Mouse (Mus musculus) spleen, embryonic (tissue): ENCODE data around the gene Cacna2d1.

Experiments used
- CTCF ChIA-PET: fragments of 350-600 bp; sonication (Branson Sonifier 250); formaldehyde crosslinking; loops from one replicate; lab custom pipeline; 2022; lab: Charles Lee

Cacna2d1 gene

DNA sequence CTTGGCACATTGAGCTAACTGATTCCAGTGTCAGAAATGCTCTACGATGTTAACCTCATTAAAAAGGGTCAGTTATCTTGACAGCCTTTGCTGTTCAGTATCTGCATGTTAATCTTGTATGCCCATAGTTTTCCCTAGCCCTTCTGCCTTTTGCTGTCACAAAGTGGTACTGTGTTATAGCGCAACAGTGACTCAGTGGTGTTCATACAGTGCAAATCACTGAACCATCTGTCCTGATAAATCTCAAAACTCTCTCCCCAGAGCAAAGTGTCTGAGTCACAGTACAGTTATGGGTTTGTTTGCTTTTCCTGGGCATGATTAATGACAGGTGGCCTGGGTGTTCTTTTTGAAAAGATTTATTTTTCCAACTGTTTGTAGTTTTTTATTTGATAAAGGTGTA, 122.3 kb downstream of the Cacna2d1 start:
- CTCF ChIA-PET: no interaction called here

DNA sequence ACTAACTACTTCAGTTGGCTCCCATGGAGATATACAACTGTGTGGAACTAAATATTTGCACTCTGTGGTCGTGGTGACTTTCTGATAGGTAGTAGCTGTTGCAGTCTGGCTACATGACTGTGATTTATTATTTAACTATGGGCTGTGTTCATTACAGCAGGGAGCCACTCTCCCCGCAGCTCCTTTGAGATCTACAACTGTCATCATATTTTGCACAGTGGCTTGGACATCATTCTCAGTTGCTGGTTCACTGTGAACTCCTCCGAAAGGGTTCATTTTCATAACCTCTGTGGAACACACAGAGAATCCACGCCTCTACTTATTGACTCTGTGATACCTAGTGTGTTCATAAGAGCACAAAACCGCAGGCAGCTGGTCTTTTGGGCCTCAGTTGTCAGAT, 128.3 kb downstream of the Cacna2d1 start:
- CTCF ChIA-PET: no interaction called here

DNA sequence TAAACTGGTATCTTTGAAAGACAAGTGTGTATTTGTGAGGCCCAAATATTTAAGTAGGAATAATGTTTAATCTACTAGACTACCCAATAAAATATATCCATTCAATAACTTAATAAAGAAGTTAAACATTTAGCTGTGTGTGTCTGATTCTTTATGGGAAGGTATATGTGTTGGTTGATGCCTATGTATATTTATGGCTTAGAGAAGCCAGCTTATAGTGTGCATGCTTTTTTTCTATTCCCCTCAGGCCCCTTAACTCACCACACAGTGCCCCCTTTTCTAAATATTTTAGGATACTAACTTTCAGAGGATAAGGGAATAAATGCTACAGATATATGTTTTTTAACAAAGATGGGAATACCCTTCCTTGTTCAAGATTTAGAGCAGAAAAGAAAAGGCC, 128.8 kb downstream of the Cacna2d1 start:
- CTCF ChIA-PET: no interaction called here

DNA sequence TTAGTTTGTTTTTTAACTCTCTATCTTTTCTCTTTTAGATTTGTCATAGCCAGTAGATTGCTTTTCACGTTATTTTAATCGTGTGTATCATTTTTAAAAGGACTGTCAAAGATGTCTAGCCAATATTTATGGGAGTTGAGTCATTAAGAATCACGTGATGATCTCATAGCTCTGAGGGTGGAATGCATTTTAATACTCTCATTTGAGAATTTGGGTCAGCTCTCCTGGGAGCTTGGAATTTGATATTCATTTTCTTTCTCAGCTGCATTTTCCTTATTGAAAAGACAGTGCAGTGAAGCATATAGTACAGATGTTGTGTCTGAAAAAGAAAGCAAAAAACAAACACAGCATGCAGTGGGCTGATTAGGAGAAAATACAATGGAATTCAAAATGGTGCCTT, 129.5 kb downstream of the Cacna2d1 start:
- CTCF ChIA-PET: no interaction called here

DNA sequence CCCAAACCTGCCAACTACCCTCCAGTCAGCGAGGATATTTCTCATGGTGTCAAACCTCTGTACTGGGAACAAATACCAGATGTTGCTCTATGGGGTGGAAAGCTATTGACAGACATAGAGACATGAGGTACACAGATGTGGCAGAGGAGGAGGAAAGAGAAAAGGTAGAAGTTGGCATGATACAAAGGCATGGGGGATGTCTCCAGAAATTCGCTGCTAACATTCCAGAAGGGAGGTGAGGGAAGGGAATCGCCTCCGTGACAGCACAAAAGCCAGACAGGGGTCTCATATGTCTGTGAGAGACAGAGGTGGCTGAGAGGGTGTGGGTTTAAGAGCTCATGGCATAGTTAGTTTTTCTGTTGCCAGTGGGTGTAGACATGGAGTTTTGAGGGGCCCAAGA, 131.3 kb downstream of the Cacna2d1 start:
- CTCF ChIA-PET: no interaction called here

DNA sequence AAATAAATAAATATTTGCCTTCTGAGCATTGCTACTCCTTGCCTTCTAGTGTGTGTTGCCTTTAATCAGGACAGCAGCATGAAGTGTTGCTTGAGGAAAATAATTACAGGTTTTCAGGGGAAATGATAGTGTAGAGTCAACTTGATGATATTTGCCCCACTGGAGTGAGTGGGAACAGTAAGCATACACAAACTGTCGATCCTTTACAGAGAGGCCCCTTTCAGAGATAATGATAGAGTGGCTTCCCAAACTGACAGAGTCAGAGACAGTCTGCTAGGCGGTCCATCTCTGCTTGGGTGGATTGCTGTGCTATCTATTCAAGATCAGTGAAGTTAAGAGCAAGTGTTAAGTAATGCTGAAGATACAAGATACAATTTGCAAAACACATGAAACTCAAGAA, 147.8 kb downstream of the Cacna2d1 start:
- CTCF ChIA-PET: no interaction called here

DNA sequence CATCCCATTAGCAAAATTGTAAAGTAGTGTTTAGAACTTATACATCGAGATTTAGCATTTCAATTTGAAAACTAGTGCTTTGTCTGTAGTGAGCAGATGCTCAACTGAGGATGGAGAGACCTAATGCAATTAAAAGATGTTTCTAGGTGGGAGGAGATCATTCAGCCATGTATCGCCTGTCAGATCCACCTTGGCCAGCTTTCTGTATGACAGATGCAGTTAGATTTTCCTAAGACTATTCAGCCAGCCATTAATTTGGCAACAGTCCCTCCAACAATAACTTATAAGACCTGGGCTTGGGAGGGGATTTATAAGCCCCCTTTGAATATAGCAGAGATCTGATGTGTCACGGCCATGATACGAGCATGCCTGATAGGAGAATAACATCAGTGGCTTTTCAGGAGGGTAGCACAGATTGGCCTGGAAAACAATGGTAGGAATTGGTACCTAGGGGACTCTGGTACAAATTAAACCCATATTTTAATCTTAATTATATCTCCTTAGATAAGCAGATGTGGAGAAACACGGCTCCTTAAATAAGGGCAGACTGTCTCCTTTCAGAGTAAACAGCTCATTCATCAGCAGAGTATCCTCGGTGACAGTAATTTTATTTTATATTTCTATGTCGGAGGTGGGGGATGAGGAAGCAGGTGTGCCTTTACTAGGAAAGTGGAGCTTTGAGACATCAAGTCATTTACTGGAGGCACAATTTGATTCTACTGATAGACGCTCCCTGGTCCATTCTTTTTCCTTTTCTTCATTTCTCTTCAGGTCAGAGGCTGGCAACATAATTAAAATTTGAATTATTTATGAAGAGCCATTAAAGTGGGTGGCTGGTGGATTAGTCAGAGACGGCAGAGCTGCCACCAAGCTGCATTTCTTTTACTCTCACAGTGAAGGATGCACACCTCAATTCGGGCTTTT, 152.8 kb downstream of the Cacna2d1 start:
- CTCF ChIA-PET: no interaction called here

DNA sequence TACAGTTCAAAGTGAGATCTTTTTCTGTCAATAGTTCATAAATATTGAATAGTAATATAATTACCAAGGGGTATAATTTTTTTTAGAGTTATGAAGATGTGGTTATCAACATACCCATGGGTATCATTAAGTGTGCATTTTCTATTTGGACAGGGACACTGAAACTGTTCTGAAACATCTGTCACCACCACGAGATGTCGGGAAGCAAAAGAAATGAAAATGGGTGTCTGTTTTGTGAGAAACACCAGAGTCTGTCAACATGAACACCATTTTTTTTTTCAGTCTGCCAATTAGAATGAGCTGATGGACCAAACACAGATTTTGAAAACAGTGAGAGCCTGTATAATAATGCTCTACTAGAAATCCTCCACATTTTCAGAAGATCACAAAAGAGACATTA, 153.5 kb downstream of the Cacna2d1 start:
- CTCF ChIA-PET: no interaction called here

DNA sequence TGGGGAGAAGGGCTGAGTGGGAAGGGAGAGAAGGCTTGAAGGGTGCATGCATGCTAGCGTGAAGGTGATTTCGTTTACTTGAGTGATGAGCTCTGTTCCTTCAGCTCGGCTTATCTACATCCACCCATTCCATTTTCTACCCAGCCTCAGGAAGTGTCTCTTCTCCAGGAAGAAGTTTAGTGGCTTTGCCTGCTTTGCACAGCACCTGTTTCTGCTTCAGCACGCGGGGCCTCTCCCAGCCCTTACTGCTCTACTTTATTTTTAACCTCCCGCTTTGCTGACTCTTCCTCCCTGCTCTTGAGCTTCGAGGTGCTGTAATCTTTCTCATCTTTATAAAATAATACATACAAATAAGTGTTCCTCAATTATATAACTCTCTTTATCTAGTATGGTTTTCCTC, 158.0 kb downstream of the Cacna2d1 start:
- CTCF ChIA-PET: no interaction called here

DNA sequence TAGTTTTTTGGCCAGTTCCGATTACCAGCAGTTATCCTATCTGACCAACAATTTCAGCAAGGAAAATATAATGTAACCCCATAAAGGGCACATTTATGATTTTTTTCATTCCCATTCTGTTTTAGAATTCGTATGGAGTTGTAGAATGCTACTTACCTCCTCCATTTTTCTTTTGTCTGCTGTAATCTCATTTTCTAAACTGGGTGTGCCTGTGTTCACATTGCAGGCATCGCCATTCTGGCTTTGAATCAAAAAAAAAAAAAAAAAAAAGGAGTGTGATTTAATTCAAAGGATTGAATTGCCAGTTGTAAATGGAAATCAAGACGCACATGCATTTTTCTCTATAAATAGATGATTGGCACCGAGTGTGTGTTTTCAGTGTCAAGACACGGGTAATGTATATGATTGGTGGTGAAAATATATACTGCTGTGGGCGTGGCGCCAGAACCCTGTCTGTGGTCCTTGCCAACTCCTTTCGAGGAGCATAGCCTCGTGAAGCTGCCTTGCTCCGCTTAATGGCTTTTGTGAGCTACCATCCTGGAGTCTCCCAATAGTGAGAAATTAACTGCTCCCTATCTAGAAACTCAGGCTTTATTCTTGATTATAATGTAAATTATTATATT, 158.7 kb downstream of the Cacna2d1 start:
- CTCF ChIA-PET: no interaction called here

DNA sequence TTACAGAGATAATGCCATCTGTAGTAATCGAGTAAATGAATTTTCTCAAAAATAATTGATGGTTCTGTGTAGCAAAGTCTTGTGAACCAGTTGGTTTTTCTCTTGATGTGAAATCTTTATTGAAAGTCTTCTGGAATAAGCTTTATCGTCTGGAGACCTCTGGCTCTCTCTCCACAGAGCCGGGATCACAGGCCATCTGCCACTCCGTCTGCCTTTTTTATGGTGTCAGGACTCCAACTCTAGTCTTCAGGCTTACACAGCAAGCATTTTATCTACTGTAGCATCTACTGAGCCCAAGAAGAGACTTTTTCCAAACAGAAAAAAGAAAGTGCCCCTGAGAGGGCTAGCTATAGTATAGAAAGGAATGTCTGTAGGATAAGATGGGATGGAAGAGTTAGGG, 160.9 kb downstream of the Cacna2d1 start:
- CTCF ChIA-PET: no interaction called here

DNA sequence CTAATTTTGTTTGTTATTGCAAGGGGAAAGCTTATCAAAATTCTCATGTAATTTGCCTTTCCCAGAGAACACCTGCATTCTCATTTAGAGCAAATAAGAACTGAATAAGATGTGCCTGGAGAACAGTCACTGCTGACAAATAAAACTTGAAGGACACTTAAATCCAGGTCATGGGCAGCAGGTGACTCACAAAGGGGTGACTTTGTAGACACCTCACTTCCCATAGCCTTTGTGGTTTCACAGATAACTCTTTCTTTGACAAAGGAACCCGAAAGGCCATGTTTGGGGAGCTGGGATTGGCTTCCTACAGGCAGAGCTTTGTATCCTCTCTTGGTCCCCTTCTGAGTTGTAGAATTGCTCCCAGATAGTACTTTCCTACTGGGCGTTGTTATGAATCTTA, 164.3 kb downstream of the Cacna2d1 start:
- CTCF ChIA-PET: no interaction called here

DNA sequence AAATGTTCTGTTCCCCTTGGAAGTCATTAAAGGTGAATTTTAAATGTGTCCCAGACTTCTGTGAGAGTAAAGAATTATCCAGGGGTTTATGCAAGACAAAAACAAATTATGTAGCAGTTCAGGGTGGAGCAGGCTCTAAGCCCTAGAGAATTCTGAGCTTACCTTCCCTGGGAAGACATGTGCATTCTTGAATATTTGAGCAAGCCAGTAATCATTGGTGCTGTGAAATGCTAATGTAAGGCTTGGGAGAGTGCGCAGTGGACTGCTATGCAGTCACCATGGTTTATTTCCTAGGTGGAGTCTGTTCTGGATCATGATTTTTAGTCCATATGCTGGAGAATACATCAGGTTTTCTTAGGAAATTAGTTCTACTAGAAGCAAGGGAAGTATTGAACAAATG, 167.3 kb downstream of the Cacna2d1 start:
- CTCF ChIA-PET: no interaction called here

DNA sequence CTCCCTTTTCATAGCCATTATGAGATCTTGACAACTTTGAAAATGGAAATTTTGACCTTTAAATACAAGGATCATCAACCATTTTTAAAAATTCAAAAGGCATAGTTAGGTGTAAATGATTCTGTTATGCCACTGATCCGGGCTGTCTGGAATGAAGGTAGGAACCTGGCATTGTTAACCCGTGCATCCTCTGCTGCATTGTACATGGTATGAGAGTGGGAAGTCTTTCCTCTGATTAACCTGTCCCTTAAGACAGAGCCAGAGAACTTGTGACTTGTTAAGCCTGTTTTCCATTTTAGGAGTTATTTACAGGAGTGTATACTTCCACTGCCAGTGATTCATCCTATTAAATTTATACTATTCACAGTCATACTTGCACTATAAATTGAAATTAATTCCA, 171.2 kb downstream of the Cacna2d1 start:
- CTCF ChIA-PET: no interaction called here

DNA sequence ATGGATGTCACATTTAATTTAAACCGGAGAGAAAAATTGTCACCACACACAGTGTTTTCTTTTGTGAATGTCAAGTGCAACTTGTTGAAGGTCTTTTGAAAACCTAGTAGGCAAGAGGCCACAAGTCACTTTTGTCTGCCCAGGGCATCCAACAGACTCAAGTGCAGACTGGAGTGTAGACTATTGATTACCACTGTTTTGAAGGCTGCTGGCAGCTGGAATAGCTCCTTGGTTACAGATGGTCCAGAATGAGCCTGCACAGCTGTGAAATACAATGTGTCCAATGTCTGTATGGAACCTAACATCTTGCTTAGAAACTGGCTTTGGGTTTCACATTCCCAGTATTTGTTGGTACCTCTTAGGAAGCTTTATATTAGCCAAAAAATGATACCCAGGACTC, 176.2 kb downstream of the Cacna2d1 start:
- CTCF ChIA-PET: no interaction called here

DNA sequence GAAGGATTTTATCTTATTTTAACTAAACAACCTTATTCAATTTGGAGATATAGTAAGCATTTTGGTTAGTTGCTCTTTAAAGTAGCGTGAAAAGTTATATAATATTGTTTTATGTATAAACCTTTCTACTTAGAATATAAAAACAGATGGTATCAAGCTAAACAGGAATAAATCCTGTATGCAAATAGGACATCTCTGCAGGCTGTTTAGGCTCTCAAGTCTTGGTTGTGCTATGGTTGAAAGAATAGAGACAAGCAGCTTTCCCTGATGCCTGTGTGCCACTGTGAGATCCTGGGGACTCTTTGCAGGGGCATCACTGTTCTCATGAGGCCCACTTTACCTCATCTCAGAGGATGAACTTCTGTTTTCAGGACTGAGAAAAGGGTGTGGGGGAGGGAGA, 179.4 kb downstream of the Cacna2d1 start:
- CTCF ChIA-PET: no interaction called here

DNA sequence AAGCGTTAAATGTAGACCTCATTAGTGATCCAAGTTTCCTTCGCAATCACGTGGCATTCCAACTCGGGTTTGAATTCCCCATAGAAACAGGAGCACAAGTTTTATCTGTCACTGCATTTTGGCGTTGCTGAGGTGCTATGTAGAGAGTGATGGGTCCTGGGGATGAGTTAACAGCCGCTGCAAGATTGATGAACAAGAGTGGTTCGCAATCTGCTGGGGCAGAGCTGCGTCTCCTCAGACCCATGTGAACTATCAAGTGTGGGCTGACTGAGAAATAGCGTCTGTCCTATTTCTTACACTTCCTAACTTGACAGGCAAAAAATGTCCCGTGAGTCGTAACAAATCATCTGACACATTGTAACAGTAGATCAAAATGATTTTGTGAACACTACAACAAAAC, 186.8 kb downstream of the Cacna2d1 start:
- CTCF ChIA-PET: interaction anchor here (0.6 kb wide), 1 partner anchor 203 kb away, joined by 3 read pairs; no protein-coding TSS in a partner anchor

DNA sequence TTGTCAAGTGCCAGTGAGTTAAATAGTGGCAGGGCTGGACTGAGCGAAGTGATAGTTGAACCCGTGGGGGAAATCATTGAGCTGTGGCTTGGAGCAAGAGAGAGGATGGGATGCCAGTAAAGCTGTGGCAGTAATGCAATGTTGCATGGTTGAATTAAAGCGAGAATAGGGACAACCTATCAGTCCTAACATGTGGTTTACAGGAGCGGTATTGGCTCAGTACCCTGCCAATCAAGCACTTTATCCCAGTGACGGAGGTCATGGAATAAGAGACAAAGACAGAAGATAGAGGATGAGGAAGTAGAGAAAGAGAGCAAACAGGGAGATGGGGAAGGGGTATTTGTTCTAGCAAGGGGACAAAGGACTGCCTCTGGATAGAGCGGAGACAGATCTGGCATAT, 187.6 kb downstream of the Cacna2d1 start:
- CTCF ChIA-PET: no interaction called here

DNA sequence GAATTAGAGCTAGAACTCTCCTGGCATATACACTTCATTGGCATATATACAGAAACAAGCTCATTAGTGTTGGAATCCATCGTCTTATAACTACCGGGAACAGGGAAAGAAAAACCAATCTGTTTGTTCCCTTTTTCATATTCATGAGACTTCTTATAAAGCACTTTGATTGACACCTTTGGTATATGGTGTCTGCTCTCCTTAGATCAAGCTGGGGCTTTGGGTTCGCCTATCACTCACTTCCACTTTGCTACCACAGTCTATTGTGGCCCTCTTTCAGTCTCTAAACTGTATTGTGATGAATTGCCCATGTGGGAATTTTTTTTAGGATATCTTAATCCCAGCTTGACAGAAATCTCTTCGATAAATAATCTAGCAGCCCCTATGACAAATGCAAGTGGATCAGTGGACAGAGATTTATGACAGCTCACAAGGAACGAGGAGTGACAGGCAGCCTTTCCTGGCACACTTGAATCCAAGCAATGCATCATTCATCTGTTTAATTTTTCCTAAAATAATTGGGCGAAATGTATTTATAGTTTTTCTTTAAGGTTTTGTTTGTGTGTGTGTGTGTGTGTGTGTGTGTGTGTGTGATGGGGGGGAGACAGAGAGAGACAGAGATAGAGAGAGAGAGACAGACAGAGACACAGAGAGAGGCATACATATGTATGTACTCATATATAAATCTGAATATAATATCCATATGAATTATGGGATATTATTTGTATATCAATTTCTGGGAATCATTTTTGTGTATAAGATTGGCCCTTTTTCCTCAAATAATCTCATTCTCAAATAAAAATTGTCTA, 200.0 kb downstream of the Cacna2d1 start:
- CTCF ChIA-PET: no interaction called here

DNA sequence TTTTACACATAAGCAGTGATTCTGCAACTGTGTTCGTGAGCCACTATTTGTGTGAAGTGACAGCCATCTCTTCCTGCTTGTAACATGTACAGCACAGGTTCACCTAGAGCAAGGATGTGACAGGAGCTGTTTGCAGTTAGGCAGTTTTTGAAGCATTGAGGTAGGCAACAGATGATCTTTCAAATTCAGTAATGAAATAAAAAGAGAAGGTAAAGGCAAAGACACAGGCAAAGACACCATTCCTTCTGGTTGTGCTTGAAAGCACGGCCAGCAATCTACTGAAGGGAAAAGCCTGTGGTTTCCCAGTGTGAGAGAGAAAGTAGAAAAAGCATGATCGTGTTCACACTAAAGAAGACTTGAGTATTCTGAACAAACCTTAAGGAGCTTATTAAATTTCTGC, 201.5 kb downstream of the Cacna2d1 start:
- CTCF ChIA-PET: no interaction called here

DNA sequence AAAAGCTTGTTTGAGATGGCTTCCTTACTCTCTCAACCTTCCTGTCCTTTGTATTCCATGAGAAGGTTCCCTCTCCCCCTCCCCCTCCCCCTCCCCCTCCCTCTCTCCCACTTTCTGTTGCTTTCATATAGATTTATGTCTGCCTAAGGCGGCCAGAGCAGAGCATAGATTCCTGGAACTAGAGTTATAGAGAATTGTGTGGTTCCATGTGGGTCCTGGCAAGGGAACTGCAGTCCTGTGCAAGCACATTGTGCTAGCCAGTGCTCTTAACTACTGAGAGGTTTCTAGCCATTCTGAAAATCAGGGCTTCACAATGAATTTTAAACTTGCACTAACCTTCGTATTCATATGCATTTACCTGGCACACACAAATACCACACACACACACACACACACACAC, 202.3 kb downstream of the Cacna2d1 start:
- CTCF ChIA-PET: no interaction called here

DNA sequence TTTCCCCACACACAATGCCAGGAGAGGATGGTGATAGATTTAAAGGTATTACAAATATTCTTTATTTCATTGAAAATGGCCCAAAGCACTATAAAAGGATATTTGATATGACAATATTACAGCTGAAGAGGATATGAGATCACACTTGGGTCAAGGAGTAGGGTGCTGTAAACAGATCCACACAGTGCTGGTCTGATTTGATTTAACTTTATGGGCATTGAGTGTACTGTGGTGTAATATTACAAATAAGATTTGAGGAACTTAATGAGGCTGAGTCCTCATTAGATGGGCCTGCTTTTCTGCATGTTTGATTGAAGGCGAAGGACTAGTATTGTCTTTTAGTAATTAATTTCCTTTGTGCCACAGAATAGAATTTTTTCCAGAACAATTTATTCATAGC, 212.1 kb downstream of the Cacna2d1 start:
- CTCF ChIA-PET: no interaction called here
